Mouse (Mus musculus): Measurements from ENCODE around the gene Mfap2. TPM values are rescaled to one million over a fixed set of nuclear protein-coding genes. Genes with fewer than 3 reads are reported as not detected.

The Mfap2 gene
- total RNA-seq, 2 experiments from 2014 or later = 11.9 to 13.3 TPM

Other genes starting within 250 kb of the Mfap2 start
- gene Padi4, start 236.2 kb upstream of the Mfap2 start, total RNA-seq (2021) = under 1 TPM; 0.10 to 0.11 TPM
- 1 to 10 TPM; 1.8 to 3.1 TPM for gene Padi3, start 199.8 kb upstream of the Mfap2 start, total RNA-seq (2021)
- under 1 TPM; 0.08 to 0.11 TPM for gene Padi1, start 164.6 kb upstream of the Mfap2 start, total RNA-seq (2021)
- gene Padi2, start 104.1 kb upstream of the Mfap2 start, total RNA-seq (2021) = 100 to 1,000 TPM; 148 to 165 TPM
- 100 to 1,000 TPM; 613 to 621 TPM for gene Sdhb, start 49.2 kb upstream of the Mfap2 start, total RNA-seq (2021)
- 10 to 100 TPM; 16.4 to 18.2 TPM for gene Atp13a2, start 23.5 kb upstream of the Mfap2 start, total RNA-seq (2021)
- 1 to 10 TPM; 1.8 to 2.4 TPM for gene Crocc, start 50.1 kb downstream of the Mfap2 start, total RNA-seq (2021)
- 10 to 100 TPM; 12.6 to 14.5 TPM for gene Necap2, start 67.9 kb downstream of the Mfap2 start, total RNA-seq (2021)
- gene Spata21, start 77.9 kb downstream of the Mfap2 start, total RNA-seq (2021) = not detected
- gene Szrd1, start 129.4 kb downstream of the Mfap2 start, total RNA-seq (2021) = 100 to 1,000 TPM; 131 to 162 TPM
- gene Fbxo42, start 137.5 kb downstream of the Mfap2 start, total RNA-seq (2021) = 1 to 10 TPM; 7.3 to 9.6 TPM
- gene Rsg1, start 203.5 kb downstream of the Mfap2 start, total RNA-seq (2021) = under 1 TPM in 1 of 2 experiments, not detected in 1; 0.27 TPM
- under 1 TPM; 0.74 to 0.83 TPM for gene Arhgef19, start 229.1 kb downstream of the Mfap2 start, total RNA-seq (2021)